Mouse (Mus musculus): ENCODE measurements at regions not wholly inside any gene's neighbourhood (a gene's known extent, or its start where the extent isn't known, plus 50 kb on each side); places are given as distances from the start of the nearest gene placed in this dataset.
A peak's percentile ranks its signal among the peaks of the same experiment; 100 is the strongest.

- TF ChIP-seq POLR2A (IDR thresholded peaks at IDR 0.05; ENCODE audit: borderline replicate concordance, extremely low read depth, low read depth, low read length): no peak
- no peak for TF ChIP-seq CTCF (IDR thresholded peaks at IDR 0.05; ENCODE audit: insufficient read depth, low read length)
- no peak for DNase-seq
- WGBS: 41% methylated on average over 9 of the region's 9 CpGs
- H3K4me1 ChIP-seq (ENCODE audit: control insufficient read depth, insufficient read depth, low read length): no peaks in the 10 kb centered on the region
- H3K4me3 ChIP-seq (replicated peaks; ENCODE audit: extremely low read depth, low read depth, low read length): no peak overlapping the region
Observed at GRCm38 (mm10) chr13:47836491-47836890, 424.5 kb upstream of the Id4 start.

DNA sequence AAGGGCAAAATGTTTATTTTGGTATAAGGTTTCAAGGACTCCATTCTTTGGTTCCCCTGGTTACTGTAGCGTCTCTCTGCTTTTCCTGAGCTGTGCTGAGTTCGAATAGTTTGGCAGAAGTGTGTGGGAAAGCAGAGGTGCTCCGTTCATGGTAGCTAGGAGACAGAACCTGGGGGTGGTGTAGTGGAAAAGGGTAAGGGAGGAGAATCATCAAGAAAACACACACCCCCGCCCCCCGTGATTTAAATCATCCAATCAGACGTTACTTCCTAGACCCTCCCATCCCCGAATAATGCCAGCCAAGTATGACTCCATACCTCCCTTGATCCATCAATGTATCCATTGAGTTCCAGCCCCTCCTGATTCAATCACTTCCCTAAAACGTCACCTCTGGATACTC lies 418.6 kb upstream of the Id4 start:
- no peak for TF ChIP-seq POLR2A (IDR thresholded peaks at IDR 0.05; ENCODE audit: borderline replicate concordance, extremely low read depth, low read depth, low read length)
- peaks cover 3% of the 10 kb centered on the region for H3K4me1 ChIP-seq (ENCODE audit: control insufficient read depth, insufficient read depth, low read length)
- no peak for DNase-seq
- H3K4me3 ChIP-seq (replicated peaks; ENCODE audit: extremely low read depth, low read depth, low read length): no peak overlapping the region
- WGBS: 81% methylated on average over 8 of the region's 8 CpGs

DNA sequence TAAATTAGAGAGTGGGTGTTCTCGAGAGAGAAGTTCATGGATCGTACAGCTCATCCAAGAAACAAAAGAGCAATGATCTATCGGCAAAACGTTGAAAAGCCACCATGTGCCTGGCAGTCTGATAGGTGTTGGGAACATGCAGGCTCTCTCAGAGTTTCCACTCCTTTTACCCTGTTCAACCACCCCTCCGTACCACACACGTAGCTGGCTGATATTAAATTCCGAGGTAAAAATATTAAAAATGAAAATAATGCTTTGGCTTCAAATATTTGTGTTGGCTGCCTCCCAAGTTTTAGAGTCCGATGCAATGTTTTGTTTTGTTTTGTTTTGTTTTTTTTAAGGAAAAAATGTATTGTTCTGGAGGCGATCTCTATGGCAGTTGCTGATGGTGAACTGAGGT lies 418.0 kb upstream of the Id4 start:
- WGBS: 58% methylated on average over 9 of the region's 9 CpGs
- no peak for TF ChIP-seq POLR2A (IDR thresholded peaks at IDR 0.05; ENCODE audit: borderline replicate concordance, extremely low read depth, low read depth, low read length)
- TF ChIP-seq CTCF (IDR thresholded peaks at IDR 0.05; ENCODE audit: insufficient read depth, low read length): no peak
- no peak overlapping the region for H3K4me3 ChIP-seq (replicated peaks; ENCODE audit: extremely low read depth, low read depth, low read length)

DNA sequence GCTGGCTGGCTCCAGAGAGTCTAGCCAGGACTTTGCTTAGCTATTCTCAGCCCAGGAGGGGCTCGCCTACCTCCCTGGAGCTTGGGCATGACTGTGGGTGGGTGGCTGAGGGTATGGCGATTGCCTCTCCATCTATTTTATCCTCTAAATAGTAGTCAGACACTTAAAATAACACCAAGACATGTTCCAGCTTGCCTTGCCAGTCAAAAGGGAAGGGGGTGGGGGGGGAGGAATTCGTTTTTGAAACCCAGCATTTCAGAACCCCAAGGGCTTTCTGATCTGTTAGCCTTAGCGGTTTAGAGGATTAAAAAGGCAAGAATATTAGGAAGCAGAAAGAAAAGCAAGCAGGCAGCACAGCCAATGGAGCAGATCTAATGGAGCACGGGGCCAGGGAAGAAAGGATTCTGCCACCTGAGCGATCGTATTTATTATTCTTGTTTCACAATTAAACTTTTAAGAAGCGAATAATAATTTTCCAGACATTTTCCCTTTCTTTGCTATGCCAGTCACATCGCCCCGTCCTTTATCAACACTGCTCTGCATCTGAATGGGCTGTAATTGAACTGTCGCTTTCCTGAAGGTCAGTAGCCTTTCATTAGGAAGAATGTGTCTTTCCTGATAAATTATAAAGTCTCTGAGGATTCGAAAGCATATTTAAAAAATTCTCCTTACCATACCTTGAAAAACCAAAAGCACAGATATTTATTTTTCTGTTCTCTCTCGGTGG lies 417.3 kb upstream of the Id4 start:
- Histone ChIP-seq H3K4me3 (replicated peaks; ENCODE audit: extremely low read depth, low read depth, low read length) (no peak overlapping the region), H3K4me1 (ENCODE audit: control insufficient read depth, insufficient read depth, low read length) (peaks cover 7% of the 10 kb centered on the region)
- no peak for DNase-seq
- WGBS: 64% methylated on average over 13 of the region's 13 CpGs
- TF ChIP-seq POLR2A (IDR thresholded peaks at IDR 0.05; ENCODE audit: borderline replicate concordance, extremely low read depth, low read depth, low read length): no peak

More for the DNA sequence above, 418.0 kb upstream of the Id4 start:
- H3K4me1 ChIP-seq (ENCODE audit: control insufficient read depth, insufficient read depth, low read length): peaks cover 5% of the 10 kb centered on the region
- no peak for DNase-seq

- Histone ChIP-seq H3K4me1 (ENCODE audit: control insufficient read depth, insufficient read depth, low read length) (peaks cover 7% of the 10 kb centered on the region), H3K4me3 (replicated peaks; ENCODE audit: extremely low read depth, low read depth, low read length) (no peak overlapping the region)
- TF ChIP-seq CTCF (IDR thresholded peaks at IDR 0.05; ENCODE audit: insufficient read depth, low read length): no peak
- 96% methylated on average over 3 of the region's 3 CpGs for WGBS
- no peak for DNase-seq
Observed at GRCm38 (mm10) chr13:47846713-47847112, 414.3 kb upstream of the Id4 start.

DNA sequence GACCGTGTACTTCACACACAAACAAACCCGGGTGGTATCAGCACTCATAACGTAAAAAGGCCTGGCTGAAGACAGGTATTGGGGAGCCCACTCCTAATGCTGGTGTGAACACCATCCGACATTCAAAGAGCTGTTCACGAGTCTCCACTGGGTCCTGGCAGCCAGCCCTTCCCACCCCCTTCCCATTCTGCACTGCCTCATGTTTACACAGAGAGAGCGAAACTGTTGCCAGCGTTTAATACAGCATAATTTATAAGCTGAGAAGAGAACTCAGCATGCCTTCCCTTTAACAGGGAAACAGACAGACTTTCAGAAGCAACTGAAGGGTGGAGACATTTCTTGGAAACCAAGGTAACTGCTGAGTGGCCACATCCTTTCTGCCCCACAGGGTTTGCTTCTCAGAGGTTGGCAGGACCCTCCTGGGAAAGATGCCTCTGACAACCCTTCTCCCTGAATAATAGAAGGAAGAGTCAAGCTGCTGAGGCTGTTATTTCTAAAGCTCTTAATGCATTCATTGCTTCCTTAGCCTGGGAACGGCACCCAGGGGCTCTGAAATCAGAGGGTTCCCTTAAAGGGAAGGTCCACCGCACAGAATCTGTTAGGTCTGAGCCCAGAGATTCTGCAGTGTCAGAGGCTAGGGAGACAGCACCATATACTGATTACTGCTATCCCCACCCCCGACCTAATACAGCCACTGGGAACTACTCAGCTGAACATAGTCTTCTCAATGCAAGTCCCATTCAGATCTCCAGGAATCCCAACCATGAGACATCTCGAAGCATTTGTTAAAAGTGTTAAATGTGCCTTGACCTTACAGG lies 412.4 kb upstream of the Id4 start:
- peak; percentile 3 for DNase-seq
- Histone ChIP-seq H3K4me3 (replicated peaks; ENCODE audit: extremely low read depth, low read depth, low read length) (no peak overlapping the region), H3K4me1 (ENCODE audit: control insufficient read depth, insufficient read depth, low read length) (peaks cover 7% of the 10 kb centered on the region)
- TF ChIP-seq POLR2A (IDR thresholded peaks at IDR 0.05; ENCODE audit: borderline replicate concordance, extremely low read depth, low read depth, low read length): no peak
- TF ChIP-seq CTCF (IDR thresholded peaks at IDR 0.05; ENCODE audit: insufficient read depth, low read length): no peak
- 33% methylated on average over 11 of the region's 11 CpGs for WGBS

DNA sequence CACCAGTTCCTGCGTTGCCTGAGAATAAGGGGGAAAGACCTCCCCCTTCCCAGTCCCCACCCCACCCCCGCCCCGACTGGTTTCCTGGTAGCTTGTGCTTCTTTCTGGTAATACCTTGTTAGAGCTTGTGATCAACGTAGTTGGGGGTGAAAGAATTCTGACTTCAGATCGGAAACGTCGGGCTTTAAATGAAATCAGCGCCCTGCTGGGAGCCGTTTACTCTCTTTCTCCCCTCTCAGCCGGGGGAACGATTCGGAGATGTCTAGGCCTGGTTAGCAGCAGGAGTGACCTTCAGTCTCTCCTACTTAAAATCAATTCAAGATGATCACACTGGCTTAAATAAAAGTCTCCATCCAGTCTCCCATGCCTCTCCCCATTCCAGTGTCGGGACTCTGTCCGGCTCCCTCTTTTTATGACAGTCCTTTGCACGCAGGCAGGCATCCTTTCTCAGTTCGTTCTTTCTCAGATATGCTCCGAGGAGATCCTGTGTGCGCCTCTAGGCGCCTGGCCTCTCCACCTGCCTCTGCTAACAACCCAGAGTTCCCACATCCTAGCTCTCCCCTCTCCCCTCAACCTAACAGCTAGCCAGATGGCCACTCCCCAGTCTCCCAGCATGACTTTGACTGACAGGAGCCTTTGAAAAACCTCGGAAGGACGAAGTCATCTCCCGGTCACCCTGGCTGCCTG lies 405.5 kb upstream of the Id4 start:
- H3K4me1 ChIP-seq (ENCODE audit: control insufficient read depth, insufficient read depth, low read length): no peaks in the 10 kb centered on the region
- 21% methylated on average over 22 of the region's 22 CpGs for WGBS
- TF ChIP-seq CTCF (IDR thresholded peaks at IDR 0.05; ENCODE audit: insufficient read depth, low read length) (no peak), POLR2A (IDR thresholded peaks at IDR 0.05; ENCODE audit: borderline replicate concordance, extremely low read depth, low read depth, low read length) (no peak)
- H3K4me3 ChIP-seq (replicated peaks; ENCODE audit: extremely low read depth, low read depth, low read length): no peak overlapping the region
- no peak for DNase-seq

DNA sequence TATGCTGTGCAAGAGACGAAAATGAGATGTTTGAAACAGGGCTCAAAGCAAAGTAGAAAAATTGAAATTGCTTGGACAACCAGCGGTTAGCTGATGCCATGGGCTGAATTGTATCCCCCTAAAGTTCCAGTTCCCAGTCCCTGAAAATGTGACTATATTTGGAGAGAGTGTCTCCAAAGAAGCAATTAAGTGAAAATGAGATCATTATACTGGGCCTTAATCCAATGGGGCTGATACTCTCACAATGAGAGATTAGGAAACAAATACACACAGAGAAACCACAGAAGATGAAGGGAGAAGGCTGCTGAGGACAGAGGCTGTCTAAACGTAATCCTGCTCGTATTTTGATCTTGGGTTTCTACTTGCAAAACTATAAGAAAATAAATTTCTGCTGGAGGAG lies 402.1 kb upstream of the Id4 start:
- Histone ChIP-seq H3K4me1 (ENCODE audit: control insufficient read depth, insufficient read depth, low read length) (no peaks in the 10 kb centered on the region), H3K4me3 (replicated peaks; ENCODE audit: extremely low read depth, low read depth, low read length) (no peak overlapping the region)
- WGBS: 74% methylated on average over 4 of the region's 4 CpGs
- no peak for DNase-seq
- no peak for TF ChIP-seq POLR2A (IDR thresholded peaks at IDR 0.05; ENCODE audit: borderline replicate concordance, extremely low read depth, low read depth, low read length)
- no peak for TF ChIP-seq CTCF (IDR thresholded peaks at IDR 0.05; ENCODE audit: insufficient read depth, low read length)

DNA sequence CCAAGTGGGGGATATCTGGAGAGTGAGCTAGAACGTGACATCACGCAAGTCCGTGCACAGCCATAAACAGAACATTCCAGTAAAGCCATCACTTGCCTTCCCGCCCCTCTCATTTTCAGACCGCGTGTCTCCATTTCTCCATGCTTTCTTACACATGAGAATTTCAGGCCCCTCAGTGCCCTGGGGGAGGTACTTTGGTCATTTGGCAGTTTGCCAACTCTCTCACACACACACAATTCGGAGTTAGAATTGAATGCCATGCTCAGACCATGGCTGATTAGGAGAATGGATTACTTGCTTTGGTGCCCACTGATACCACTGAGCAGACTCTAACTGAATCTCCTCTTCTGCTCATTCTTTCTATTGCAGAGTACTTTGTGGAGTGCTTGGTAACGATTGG lies 400.7 kb upstream of the Id4 start:
- no peak overlapping the region for H3K4me3 ChIP-seq (replicated peaks; ENCODE audit: extremely low read depth, low read depth, low read length)
- DNase-seq: no peak
- WGBS: 69% methylated on average over 8 of the region's 8 CpGs

More for the DNA sequence above, 400.7 kb upstream of the Id4 start:
- no peaks in the 10 kb centered on the region for H3K4me1 ChIP-seq (ENCODE audit: control insufficient read depth, insufficient read depth, low read length)
- no peak for TF ChIP-seq CTCF (IDR thresholded peaks at IDR 0.05; ENCODE audit: insufficient read depth, low read length)
- no peak for TF ChIP-seq POLR2A (IDR thresholded peaks at IDR 0.05; ENCODE audit: borderline replicate concordance, extremely low read depth, low read depth, low read length)
